Mouse (Mus musculus): Measurements from ENCODE around the gene Gpr141. TPM values are rescaled to one million over a fixed set of nuclear protein-coding genes. Genes with fewer than 3 reads are reported as not detected.
"Not testable (repeated sequence)": the region's sequence is repeated elsewhere in the genome, so short reads cannot be mapped to it uniquely, and the experiment has no call there.

The Gpr141 gene
- under 1 TPM; 0.45 to 0.63 TPM for total RNA-seq (2021)
- polyA plus RNA-seq (2012; rRNA removed) = 0.29 TPM in 1 of 2 replicates, not detected in the other
- long read RNA-seq = 0 reads

- DNase-seq = no peak
Observed at GRCm38 (mm10) chr13:19824071-19824470, at the start of gene Gpr141. TSS of gene Gpr141 (minus strand) at chr13:19824257.

GRCm38 (mm10) chr13:19864241-19864640, 40.2 kb upstream of the Gpr141 start:
- DNase-seq = no peak

- no peak for DNase-seq
Observed at GRCm38 (mm10) chr13:19854629-19855333, 30.7 kb upstream of the Gpr141 start.

- no peak for DNase-seq
Observed at GRCm38 (mm10) chr13:19854049-19854448, 30.0 kb upstream of the Gpr141 start.

- DNase-seq = no peak
Observed at GRCm38 (mm10) chr13:19843448-19843847, 19.4 kb upstream of the Gpr141 start.

- DNase-seq = no peak
Observed at GRCm38 (mm10) chr13:19842707-19843106, 18.6 kb upstream of the Gpr141 start.

GRCm38 (mm10) chr13:19841615-19842014, 17.6 kb upstream of the Gpr141 start:
- no peak for DNase-seq

GRCm38 (mm10) chr13:19840206-19840605, 16.1 kb upstream of the Gpr141 start:
- no peak for DNase-seq

GRCm38 (mm10) chr13:19830560-19830959, 6.5 kb upstream of the Gpr141 start:
- no peak for DNase-seq

GRCm38 (mm10) chr13:19828095-19828494, 4.0 kb upstream of the Gpr141 start:
- no peak for DNase-seq

GRCm38 (mm10) chr13:19821639-19822038, 2.4 kb downstream of the Gpr141 start:
- no peak for DNase-seq

GRCm38 (mm10) chr13:19819926-19820325, 4.1 kb downstream of the Gpr141 start:
- DNase-seq = no peak

GRCm38 (mm10) chr13:19819243-19819642, 4.8 kb downstream of the Gpr141 start:
- no peak for DNase-seq

GRCm38 (mm10) chr13:19794942-19795341, 29.1 kb downstream of the Gpr141 start:
- DNase-seq = no peak

GRCm38 (mm10) chr13:19794486-19794885, 29.6 kb downstream of the Gpr141 start:
- DNase-seq = no peak

GRCm38 (mm10) chr13:19793761-19794160, 30.3 kb downstream of the Gpr141 start:
- DNase-seq = no peak

GRCm38 (mm10) chr13:19787946-19788345, 36.1 kb downstream of the Gpr141 start:
- DNase-seq = not testable (repeated sequence)

GRCm38 (mm10) chr13:19770163-19770562, 53.9 kb downstream of the Gpr141 start:
- DNase-seq = no peak

- DNase-seq = no peak
Observed at GRCm38 (mm10) chr13:19767202-19767601, 56.9 kb downstream of the Gpr141 start.

GRCm38 (mm10) chr13:19764276-19764675, 59.8 kb downstream of the Gpr141 start:
- no peak for DNase-seq

GRCm38 (mm10) chr13:19763211-19763610, 60.8 kb downstream of the Gpr141 start:
- DNase-seq = no peak

- no peak for DNase-seq
Observed at GRCm38 (mm10) chr13:19745741-19746140, 78.3 kb downstream of the Gpr141 start.

- no peak for DNase-seq
Observed at GRCm38 (mm10) chr13:19744536-19744935, 79.5 kb downstream of the Gpr141 start.

GRCm38 (mm10) chr13:19734597-19734996, 89.5 kb downstream of the Gpr141 start:
- no peak for DNase-seq

Data from adrenal gland, adult 2 months (tissue).